Mouse (Mus musculus): ENCODE data around the gene Rhof.
"Not testable (repeated sequence)": the region's sequence is repeated elsewhere in the genome, so short reads cannot be mapped to it uniquely, and the experiment has no call there.

Rhof gene

DNA sequence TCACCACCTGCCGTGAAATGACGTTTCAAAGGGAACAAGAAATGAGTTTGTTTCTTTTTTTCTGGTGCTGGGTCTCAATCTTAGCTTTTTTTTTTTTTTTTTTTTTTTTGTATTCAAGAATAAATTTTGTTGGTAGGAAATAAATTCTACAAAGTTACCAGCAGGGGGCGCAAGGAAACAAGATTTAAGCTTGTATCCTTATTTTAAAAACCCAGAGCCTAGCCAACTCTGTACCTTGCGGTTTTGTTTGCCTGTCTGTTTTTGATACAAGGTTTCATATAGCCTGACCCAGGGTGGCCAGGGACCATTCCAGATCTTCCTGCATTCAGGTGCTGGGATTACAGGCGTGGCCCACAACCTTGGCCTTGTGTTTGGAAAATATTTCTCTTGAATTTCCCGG, 68.3 kb downstream of the Rhof start:
- peak; percentile 82 for DNase-seq

DNA sequence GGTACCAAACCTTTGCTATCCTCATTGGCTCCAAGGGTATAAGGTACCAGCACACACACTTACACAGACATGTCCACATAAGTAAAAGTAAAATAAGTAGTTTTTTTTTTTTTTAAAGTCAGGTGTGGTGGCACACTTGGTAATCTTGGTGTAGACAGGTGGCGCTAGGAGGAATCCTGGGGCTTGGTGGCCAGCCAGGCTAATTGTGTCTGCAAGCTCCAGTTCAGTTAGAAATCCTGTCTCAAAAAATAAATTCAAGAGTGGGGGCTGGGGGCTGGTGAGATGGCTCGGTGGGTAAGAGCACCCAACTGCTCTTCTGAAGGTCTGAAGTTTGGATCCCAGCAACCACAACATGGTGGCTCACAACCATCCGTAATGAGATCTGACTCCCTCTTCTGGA, 69.4 kb downstream of the Rhof start:
- no peak for DNase-seq

DNA sequence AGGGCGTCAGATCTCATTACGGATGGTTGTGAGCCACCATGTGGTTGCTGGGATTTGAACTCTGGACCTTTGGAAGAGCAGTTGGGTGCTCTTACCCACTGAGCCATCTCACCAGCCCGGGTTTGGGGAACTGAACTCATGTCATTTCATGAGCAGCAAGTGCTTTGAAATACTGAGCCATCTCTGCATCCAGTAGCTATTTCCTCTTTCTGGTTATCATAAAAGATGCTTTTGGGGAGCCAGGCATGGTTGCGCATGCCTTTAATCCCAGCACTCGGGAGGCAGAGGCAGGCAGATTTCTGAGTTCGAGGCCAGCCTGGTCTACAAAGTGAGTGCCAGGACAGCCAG, 71.1 kb downstream of the Rhof start:
- not testable (repeated sequence) for DNase-seq

DNA sequence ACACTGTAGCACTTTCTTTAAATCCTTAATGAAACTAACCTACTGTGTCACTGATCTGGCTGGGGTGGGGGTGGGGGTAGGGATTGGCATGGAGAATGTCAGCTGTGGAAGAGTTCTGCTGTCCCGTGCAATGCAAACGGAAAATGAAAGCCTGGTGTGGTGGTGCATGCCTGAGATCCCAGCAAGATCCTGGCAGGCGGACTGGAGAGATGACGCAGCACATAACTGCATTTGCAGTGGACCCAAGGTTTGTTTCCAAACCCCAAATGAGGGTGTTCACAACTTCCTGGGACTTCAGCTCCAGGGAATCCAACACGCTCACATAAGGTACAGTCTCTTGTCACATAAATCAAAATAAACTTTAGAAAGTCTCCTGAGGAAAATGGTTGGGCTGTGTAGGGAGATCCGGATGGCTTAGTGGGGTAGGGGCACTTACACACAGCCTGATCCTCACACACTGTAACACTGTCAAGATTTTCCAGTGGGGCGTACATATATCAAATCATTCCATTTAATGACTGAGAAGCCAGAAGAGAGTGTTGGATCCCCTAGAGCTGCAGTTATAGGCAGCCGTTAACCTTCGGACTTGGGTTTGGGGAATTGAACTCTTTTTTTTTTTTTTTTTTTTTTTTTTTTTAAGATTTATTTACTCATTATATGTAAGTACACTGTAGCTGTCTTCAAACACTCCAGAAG, 71.6 kb downstream of the Rhof start:
- DNase-seq: no peak

DNA sequence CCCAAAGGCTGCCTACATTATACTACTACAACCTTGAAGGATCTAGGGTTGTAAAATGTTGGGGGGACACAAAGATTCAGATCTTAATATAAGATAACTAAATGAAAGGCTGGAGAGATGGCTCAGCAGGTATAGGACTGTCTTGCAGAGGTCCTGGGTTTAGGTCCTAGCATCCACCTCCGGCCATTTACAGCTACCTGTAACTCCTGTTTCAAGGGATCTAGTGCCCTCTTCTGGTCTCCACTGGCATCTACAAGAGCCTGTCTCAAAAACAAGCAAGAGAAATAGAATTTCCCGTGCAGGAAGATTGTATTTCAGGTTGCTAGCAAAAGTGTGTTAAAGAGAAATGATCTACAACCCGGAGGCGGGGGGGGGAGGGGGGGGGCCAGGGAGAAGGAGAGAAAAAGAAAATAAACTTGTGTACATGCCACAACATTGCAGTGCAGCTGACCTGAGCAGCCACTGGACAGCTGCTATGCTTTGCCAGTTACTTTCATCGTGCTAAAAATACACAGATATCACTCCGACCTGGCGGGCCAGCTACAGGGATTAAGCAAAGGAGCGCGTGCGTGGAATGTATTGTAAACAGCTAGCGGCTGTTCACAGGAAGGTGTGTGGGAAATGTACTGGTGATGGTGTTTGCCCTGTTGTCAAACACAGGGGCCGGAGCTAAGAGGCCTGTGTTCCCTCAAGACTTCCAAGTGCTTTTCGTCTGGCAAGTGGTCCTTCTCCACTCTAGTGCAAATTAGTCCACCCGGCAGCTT, 72.6 kb downstream of the Rhof start:
- peak; percentile 72 for DNase-seq

DNA sequence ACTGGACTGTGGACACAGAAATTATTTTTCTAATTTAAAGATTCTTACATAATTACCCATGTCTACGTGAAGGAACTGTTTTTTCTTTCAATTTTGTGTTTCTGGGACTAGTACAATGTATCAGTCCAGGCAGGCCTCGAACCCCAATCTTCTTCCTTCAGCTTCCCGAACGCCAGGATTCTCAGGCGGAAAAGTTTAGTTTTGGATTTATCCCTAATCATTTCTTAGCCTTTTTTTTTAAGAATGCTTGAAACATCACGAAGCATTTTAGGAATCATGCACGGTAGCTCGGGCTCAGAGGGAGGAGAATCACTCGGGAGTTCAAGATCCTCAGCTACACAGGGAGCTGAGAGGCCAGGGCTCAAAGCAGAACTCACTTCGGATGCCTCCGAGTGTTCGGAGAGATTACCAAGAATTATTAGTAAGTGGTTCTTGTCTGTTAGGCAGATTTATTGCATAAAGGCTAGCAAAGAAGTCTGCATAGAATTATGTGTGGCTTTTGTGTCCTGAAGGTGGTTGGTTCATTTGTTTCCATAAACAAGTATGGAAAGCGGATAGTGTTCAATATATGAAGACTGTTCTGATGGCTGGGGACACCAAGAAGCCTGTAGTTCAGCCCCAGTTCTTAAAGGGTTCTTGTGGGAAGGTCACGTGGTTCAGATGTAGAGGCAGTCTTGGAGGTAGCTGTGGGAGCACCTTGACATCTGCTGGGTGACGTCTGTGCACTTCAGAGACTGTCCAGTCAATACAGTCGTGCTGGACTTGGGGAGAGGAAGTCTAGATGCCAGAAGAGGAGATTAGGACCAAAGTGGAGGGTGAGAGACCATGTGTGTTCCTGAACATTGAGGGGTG, 74.0 kb downstream of the Rhof start:
- DNase-seq: peak; percentile 44

DNA sequence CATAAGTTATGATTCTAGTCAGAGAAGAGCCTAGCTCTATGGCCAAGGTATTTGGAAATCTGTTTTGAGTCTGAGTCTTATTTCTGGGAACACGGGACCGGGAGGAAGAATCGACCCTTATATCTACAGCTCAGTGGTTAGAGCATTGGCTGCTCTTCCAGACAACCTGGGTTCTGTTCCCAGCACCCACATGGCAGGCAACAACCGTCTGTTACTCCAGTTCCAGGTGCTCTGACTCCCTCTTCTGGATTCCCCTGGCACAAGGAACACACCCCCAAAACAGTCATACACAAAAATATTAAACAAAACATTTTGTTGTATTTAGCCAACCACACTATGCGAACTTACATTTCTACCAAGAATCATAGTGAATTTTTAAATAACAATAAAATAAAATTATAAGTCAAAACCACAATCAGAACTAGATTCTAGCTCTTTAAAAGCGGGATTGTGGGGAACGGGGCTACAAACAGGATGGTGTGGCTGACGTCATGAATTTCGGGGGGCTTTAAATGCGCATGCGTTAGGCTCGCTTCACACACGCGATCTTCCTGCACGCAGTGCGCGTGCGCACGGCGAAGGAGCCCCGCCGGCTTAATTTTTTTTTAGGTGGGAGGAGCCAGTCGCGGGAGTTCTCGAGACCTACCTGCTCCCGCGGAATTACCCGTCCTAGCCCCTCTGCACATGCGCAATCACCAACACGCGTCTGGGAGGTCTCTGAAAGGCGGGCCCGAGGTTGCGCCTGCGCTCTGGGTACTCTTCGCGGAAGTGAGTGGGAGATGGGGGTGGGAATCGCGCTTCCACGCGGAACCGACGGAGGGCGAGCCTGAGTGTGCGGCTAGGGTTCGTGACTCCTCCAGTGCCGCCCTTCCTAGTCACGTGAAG, 74.9 kb downstream of the Rhof start:
- peak; percentile 100 for DNase-seq
